Mouse (Mus musculus) layer of hippocampus, postnatal 36 days (tissue): ENCODE data around the gene Kif3c. TPM values are rescaled to one million over a fixed set of nuclear protein-coding genes. Genes with fewer than 3 reads are reported as not detected.

Source experiments
- DNase-seq, 2 experiments: peaks; one replicate each; pipeline ENCODE4 v3.0.0; 2022
- total RNA-seq, 2 experiments: library from RNA; stranded (reverse); gene quantifications; 2 replicates each; pipeline ENCODE4 v1.2.3; 2021

Kif3c gene
- 100 to 1,000 TPM; 163 to 168 TPM for total RNA-seq

GRCm38 (mm10) chr12:3364508-3365448, at the start of gene Kif3c:
Gene Kif3c (plus strand): TSS chr12:3365132.
- peak; percentile 88 to 89 for DNase-seq

GRCm38 (mm10) chr12:3316083-3316482, 48.8 kb upstream of the Kif3c start:
- peak; percentile 9 to 18 for DNase-seq

GRCm38 (mm10) chr12:3316937-3317336, 48.0 kb upstream of the Kif3c start:
- DNase-seq = no peak

GRCm38 (mm10) chr12:3319377-3319776, 45.6 kb upstream of the Kif3c start:
- no peak for DNase-seq

GRCm38 (mm10) chr12:3323241-3323640, 41.7 kb upstream of the Kif3c start:
- DNase-seq = peak; percentile 61 to 64

GRCm38 (mm10) chr12:3325232-3325631, 39.7 kb upstream of the Kif3c start:
- no peak for DNase-seq

- no peak for DNase-seq
Measured at GRCm38 (mm10) chr12:3329677-3330076, 35.3 kb upstream of the Kif3c start.

- no peak for DNase-seq
Measured at GRCm38 (mm10) chr12:3338931-3339330, 26.0 kb upstream of the Kif3c start.

- DNase-seq = no peak
Measured at GRCm38 (mm10) chr12:3344155-3344554, 20.8 kb upstream of the Kif3c start.

- DNase-seq = no peak
Measured at GRCm38 (mm10) chr12:3345038-3345437, 19.9 kb upstream of the Kif3c start.

GRCm38 (mm10) chr12:3347682-3348081, 17.2 kb upstream of the Kif3c start:
- DNase-seq = no peak

GRCm38 (mm10) chr12:3349387-3349786, 15.5 kb upstream of the Kif3c start:
- no peak for DNase-seq

GRCm38 (mm10) chr12:3350136-3350535, 14.8 kb upstream of the Kif3c start:
- no peak for DNase-seq

- no peak for DNase-seq
Measured at GRCm38 (mm10) chr12:3352216-3352615, 12.7 kb upstream of the Kif3c start.

- DNase-seq = no peak
Measured at GRCm38 (mm10) chr12:3355068-3355467, 9.9 kb upstream of the Kif3c start.

- no peak for DNase-seq
Measured at GRCm38 (mm10) chr12:3356824-3357223, 8.1 kb upstream of the Kif3c start.

GRCm38 (mm10) chr12:3359302-3359701, 5.6 kb upstream of the Kif3c start:
- DNase-seq = peak; percentile 74 to 78

GRCm38 (mm10) chr12:3360043-3360442, 4.9 kb upstream of the Kif3c start:
- DNase-seq = no peak

GRCm38 (mm10) chr12:3364076-3364475, 856 bp upstream of the Kif3c start:
- no peak for DNase-seq

- DNase-seq = no peak
Measured at GRCm38 (mm10) chr12:3365449-3366189, 687 bp downstream of the Kif3c start.

- no peak for DNase-seq
Measured at GRCm38 (mm10) chr12:3366190-3366956, 1.4 kb downstream of the Kif3c start.

GRCm38 (mm10) chr12:3366957-3367260, 2.0 kb downstream of the Kif3c start:
- no peak for DNase-seq

GRCm38 (mm10) chr12:3368771-3369170, 3.8 kb downstream of the Kif3c start:
- DNase-seq = no peak
